Mouse (Mus musculus): Measurements from ENCODE around the gene Omd.

- TF ChIP-seq POLR2A (IDR thresholded peaks at IDR 0.05; ENCODE audit: extremely low read depth, insufficient read depth, low read length): no peak
- TF ChIP-seq CTCF (IDR thresholded peaks at IDR 0.05; ENCODE audit: extremely low read depth, insufficient read depth, low read length): no peak
Observed at GRCm38 (mm10) chr13:49544279-49544678, 38.0 kb upstream of the Omd start, which contains the start of gene Aspn.
